Mouse (Mus musculus): ENCODE data around the gene Nhsl2.

Nhsl2 gene

DNA sequence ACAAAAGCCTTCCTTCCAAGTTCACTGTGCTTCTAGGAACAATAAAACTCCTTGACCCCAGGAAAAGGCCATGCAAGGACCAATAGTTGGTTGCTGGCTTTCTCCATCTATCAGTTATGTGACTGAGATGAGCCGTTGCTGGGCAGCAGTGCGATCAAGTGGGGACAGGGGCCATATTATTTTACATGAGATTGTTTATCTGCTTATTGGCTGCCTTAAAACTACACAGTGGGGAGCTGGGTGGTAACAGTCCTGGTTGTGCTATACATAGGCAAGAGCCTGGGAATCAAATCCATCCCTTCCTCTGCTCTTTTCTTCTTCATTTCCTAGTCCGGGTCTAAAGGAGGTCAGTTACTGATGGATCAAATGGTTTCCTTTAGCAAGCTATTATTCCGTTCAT, 53.4 kb downstream of the Nhsl2 start:
- no peak for DNase-seq (ENCODE audit: low spot score)

GRCm38 (mm10) chrX:101907301-101907700, 58.1 kb downstream of the Nhsl2 start:
- no peak for DNase-seq (ENCODE audit: low spot score)

DNA sequence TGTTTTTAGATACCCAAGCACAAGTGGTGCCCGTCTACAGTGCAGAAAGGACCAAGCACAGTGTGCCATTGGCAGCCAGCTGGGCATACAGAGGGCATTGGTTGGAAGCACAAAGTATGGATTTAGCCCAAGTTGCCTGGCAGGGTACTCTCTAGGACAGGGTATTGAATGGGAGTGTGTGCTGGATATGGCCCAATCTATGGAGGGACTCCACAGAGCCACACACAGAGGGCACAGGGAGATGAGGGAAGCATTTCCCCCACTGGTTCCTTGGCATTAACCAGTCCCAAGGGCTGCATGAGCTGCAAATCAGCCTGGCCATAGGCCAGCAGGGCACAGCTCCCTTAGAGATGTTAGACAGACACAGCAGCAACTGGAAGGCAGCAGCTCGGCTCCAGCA, 79.9 kb downstream of the Nhsl2 start:
- no peak for DNase-seq (ENCODE audit: low spot score)

DNA sequence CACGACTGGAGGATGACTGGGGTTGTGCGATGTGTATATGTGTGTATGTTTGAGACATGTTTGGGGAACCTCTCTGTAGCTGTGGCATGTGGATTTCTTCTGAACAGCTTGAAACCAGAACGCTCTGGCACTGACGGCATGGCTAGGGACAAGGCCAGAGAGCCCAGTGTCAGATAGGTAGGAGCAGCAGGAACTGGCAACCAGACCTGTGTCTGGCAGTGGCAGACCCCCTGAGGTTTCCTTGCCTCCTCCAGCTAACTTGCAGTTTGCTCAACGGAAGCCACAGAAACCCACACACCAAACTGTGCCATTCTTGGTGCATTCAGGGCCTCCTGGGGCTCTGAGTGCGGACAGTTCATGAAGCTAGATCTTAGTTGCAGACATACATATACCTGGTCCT, 81.1 kb downstream of the Nhsl2 start:
- DNase-seq (ENCODE audit: low spot score) = no peak

DNA sequence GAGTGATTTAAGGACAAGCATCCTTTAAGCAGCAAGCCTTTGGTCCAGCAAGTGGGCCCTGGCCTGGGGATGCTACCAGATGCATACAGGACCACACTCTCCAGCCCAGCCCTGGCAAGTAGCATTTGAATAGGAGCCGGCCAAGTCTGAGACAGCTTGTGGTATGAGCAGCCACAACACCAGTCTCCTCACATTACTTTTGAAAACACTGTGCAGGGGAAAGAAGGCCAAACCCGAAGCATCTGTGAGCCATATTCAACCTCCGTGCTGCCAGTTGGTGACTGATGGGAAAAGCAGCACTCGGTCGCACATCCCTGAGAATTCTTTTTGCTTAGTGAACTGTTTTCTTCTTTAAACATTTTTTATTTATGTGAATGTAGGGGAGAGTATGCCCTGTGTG, 81.8 kb downstream of the Nhsl2 start:
- no peak for DNase-seq (ENCODE audit: low spot score)

DNA sequence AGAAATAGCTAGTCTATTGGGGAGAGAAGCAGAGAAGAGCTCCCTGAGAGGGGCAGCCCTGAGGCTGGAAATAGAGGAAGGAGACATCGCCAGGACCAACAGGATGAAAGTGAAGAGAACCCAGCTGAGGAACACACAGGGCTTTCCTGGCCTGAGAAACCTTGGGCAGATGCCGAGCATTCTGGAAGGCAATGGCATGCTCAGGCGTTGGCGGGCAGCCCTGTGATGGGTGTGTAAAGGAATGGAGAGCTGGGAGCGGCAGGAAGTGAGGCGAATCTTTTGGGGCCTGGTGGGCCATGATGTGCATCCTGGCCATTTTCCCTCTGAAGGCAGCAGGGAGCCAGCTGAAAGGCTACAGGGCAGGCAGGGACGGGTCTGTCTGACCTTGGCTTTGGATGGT, 83.1 kb downstream of the Nhsl2 start:
- no peak for DNase-seq (ENCODE audit: low spot score)

DNA sequence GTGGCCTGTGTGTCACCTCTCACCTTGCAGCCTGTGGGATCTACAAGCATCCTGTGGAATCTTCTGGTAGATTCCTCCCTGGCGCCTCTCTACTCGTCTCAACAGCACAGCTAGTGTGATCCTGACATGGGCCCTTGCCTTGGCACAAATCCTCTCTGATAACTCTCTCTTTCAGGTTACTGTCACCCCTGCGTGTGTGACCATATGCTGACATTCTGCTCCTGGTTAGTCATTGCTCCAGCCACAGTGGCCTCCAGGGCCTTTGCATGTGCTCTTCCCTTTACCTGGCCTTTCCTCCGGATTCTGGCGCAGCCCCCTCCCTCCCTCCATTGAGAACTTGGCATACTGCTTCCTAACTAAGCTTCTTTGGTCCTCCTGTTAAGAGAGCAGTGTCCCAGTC, 84.2 kb downstream of the Nhsl2 start:
- no peak for DNase-seq (ENCODE audit: low spot score)

- DNase-seq (ENCODE audit: low spot score) = no peak
Observed at GRCm38 (mm10) chrX:101935291-101935840, 86.2 kb downstream of the Nhsl2 start.

DNA sequence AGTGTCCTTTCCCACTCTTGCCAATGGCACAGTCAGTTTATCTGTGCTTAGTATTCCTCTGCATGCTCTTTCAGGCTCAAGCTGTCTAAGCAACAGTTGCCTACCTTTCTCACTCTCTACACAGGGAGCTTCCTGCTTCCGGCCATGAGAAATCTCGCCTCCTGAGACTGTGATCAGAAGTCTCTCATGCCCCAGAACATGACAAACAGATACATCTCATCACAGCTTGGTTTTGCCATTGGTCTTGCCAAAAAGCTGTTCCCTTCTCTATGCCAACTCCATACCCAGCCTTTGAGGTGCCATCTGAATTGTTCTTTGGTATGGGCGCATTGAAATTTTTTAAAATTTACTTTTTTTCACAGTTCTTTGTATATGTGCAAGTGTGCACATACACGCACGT, 90.3 kb downstream of the Nhsl2 start:
- DNase-seq (ENCODE audit: low spot score) = peak; percentile 7

- peak; percentile 13 for DNase-seq (ENCODE audit: low spot score)
Observed at GRCm38 (mm10) chrX:101942461-101942896, 93.3 kb downstream of the Nhsl2 start.

GRCm38 (mm10) chrX:101943743-101944142, 94.6 kb downstream of the Nhsl2 start:
- DNase-seq (ENCODE audit: low spot score) = no peak

DNA sequence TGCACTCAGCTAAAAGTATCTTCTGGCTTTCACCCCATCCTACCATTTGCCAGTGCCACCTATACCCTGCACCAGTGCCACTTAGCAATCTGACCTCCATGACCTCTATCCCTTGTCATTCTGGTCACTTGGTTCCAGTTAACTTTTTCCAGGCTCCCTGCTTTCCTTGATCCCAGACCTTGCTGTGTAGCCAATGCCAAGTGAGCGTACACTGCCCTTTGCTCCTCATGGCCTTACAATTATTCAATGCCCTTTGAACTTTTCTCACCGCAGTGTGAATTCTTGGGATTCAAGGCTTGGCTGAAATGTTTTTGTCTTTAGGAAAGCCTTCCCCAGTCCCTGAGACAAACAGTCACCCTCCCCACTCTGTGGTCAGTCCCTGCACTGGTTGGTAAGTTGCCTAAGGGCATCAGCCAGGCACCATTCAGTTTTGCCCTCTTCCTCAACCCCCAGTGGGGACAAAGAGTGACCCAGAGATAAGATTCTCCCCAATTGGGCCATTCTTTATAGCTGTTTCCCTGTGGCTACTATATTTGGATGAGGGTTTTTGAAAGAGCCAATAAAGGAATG, 95.7 kb downstream of the Nhsl2 start:
- DNase-seq (ENCODE audit: low spot score) = no peak

GRCm38 (mm10) chrX:101952436-101952835, 103.3 kb downstream of the Nhsl2 start:
- DNase-seq (ENCODE audit: low spot score) = no peak

DNA sequence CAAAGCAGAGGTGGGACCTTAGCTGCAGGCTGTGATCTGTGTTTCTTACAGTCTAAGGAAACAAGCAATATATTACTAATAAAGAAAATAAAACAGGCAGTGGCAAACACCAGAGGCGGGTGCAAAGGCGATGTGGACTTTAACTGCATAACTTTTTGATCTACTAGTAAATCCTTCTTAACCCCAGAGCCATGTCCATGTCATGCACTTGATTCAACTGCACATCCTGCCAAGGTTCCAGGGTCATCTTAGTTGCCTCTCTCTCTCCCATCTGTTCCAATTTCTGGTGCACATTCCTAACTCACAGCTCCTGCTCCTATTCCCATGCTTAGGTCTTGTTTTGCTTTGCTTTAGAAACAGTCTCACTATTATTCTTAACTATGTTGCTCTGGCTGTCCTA, 104.1 kb downstream of the Nhsl2 start:
- no peak for DNase-seq (ENCODE audit: low spot score)

- DNase-seq (ENCODE audit: low spot score) = peak; percentile 40
Observed at GRCm38 (mm10) chrX:101953787-101954491, 104.8 kb downstream of the Nhsl2 start.

DNA sequence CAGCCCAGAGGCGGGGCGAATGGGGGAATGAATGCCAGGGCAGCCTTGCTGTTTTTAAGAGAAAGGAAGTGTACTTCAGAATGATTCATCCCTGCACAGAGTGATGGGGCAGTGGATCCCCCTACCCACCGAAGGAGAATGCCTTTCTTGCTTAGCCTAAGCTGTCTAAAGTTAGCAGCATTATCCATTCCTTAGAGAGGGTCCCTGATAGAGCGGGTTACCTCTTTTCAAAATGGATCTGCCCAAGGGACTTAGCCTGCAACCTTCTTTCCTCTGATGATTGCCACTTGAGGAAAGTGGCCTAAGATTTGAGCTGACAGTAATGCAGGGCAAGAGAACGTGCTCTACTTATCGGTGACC, 105.3 kb downstream of the Nhsl2 start:
- no peak for DNase-seq (ENCODE audit: low spot score)

DNA sequence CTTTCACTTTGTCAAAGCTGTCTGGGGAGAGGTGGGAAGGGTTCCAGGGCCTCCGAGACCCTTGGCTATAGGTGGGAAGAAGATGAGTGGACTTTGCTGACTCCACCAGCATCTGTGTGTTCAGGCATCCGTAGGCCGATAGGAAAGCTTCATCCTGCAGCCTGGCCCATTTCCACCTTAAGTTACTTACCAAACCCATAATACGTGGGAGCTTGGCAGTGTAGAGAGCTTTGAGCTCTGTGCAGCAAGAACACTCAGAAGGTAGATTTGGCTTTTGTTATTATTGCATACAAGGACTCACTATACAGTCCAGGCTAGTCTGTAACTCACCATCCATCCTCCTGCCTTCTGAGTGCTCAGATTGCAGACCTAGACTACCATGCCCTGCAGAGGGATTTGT, 112.7 kb downstream of the Nhsl2 start:
- DNase-seq (ENCODE audit: low spot score) = no peak

DNA sequence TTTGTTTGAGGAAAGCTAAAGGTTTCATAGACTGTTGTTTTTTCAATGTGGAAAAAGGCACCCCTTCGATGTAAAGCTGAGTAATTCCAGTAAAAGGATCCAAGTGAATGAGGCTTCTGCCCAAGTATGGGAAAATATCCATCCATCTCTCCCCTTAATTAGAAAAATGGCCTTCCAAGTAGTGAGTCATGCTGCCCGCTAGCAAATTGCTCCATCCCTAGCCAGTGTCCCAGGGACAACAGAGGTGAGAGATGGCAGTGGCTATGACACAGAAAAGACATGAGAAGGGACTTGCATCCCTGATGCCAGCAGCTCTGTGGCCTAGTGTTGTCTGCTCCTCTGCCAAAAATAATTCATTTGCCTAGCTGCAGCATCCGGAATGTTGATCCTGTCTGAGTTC, 114.5 kb downstream of the Nhsl2 start:
- DNase-seq (ENCODE audit: low spot score) = no peak

DNA sequence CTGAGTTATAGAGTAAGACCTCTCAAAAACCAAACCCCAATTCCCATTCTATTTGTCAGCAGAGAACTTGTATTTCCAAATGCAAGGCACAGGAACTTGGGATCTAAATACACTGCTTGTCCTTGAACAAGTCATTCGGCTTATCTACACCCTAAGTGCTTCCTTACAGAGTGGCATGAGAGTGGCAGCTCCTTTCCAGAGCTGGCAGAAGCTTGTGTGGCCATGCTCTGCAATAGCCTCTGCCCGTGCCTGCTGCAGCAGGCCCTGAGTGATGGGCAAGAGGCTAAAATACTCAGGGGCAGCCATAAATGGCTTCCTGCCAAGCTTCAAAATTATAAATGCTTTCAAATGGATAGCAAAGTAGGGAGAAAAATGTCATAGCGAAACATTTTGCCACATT, 123.8 kb downstream of the Nhsl2 start:
- DNase-seq (ENCODE audit: low spot score) = no peak

- no peak for DNase-seq (ENCODE audit: low spot score)
Observed at GRCm38 (mm10) chrX:101976931-101977330, 127.7 kb downstream of the Nhsl2 start.

- no peak for DNase-seq (ENCODE audit: low spot score)
Observed at GRCm38 (mm10) chrX:101978861-101979260, 129.7 kb downstream of the Nhsl2 start.

DNA sequence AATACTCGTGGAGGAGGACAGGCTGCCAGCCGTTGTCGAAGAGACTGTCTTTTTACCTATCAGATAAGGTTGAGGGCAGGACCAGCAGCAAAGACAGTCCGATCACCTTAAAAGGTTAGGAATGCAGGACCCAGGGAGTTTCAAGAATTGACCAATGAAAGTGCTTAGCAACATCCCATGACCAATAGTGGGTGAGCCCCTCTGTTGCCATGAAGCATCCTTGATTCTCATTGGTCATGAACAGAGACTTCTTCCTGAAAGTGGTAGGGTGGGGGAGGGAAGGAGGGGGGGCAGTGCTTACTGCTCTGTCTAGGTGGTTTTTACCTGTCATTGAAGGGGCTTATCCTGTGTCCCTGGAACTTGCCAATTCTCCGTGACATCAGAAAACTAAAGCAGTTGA, 130.1 kb downstream of the Nhsl2 start:
- no peak for DNase-seq (ENCODE audit: low spot score)

DNA sequence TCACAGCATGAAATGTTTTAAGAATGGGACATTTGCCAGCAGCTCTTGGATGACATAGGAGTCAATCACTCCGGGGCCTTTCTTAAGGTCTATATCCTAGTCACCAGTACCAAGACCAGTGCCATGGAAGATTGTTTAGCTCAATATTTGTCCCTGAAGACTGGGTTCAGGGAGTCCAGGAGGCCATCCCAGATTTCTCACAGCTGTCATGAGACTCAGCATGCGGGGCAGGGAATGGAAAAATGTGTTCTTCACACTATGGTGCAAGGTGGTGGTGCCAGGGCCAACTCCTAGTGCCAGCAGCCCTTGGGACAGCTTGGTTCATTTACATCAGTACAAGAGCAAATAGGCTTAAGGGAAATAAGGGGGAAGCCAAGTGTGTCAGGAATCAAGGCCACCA, 131.4 kb downstream of the Nhsl2 start:
- no peak for DNase-seq (ENCODE audit: low spot score)

GRCm38 (mm10) chrX:101981450-101981849, 132.3 kb downstream of the Nhsl2 start:
- no peak for DNase-seq (ENCODE audit: low spot score)

Measured in layer of hippocampus, adult 9-10 months (tissue).